ENCODE assay signal across 11 mouse cellular contexts in the genomic region with DNA sequence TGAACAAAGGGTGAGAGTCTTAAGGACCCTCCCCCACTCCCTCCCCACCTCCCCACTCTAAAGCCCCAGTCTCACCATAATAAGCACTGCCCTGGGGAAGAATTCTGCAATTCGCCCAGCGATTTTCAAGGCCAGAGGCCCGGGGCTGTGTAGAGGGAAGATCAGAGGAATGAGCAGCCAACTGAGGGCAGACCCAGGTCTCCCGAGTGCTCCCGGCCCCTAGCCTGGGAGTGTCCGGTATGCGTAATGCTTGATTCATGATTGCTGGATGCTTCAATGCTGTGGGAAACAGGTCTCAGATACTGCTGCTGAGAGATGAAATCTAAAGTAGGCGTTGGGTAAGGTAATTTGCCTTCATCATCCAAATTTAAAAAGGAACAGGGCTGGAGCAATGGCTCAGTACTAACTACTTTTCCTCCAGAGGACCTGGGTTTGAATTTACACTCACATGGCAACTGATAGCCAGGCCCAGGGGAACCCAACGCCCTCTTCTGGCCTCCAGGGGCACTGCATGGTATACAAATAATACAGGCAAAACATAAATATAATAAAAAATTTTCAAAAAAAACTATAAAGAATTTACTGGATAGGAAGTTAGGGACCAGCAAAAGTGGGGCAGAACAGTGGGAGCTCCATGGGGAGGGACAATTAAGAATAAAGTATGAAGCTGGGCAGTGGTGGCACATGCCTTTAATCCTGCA. TPM values are rescaled to one million over a fixed set of nuclear protein-coding genes. Genes with fewer than 3 reads are reported as not detected.
A peak's percentile ranks its signal among the peaks of the same experiment; 100 is the strongest.
DNase-seq lines count a peak whose midpoint lies in the region; ATAC-seq and TF ChIP-seq lines count a peak whose summit lies in the region.
"Had no signal": no experiment of that assay in that cellular context is flagged by ENCODE, and none has a peak within 500 bp of the region (broad histone marks: within the 10 kb centered on the region; RNA-seq: fewer than 3 reads in every experiment).

No protein-coding gene starts in this region.

- no peak overlapping the region for H3K4me2 ChIP-seq in forebrain, postnatal 0 days (ENCODE audit: low read depth)
- H3K4me2 ChIP-seq in forebrain, embryonic 15.5 days (replicated peaks): no peak overlapping the region
- no peak overlapping the region for H3K4me2 ChIP-seq in midbrain, postnatal 0 days (ENCODE audit: low read depth, low read length, poor library complexity, severe bottlenecking)
- H3K4me2 ChIP-seq in midbrain, embryonic 15.5 days: no peak overlapping the region
- H3K4me2 ChIP-seq: forebrain, embryonic 12.5 days had no signal

- H3K9ac ChIP-seq in forebrain, postnatal 0 days: no peak overlapping the region
- no peak overlapping the region for H3K9ac ChIP-seq in forebrain, embryonic 15.5 days (replicated peaks)
- no peak overlapping the region for H3K9ac ChIP-seq in midbrain, postnatal 0 days (replicated peaks; ENCODE audit: low read length, poor library complexity, severe bottlenecking)
- no peak overlapping the region for H3K9ac ChIP-seq in midbrain, embryonic 15.5 days
- H3K9ac ChIP-seq: forebrain, embryonic 12.5 days had no signal

- no peak for DNase-seq in forebrain, postnatal 0 days
- no peak for DNase-seq in midbrain, postnatal 0 days (ENCODE audit: low spot score)
- peak; percentile 44 for DNase-seq in splenic B cell, adult 2 months (ENCODE audit: low read depth, low spot score)
- DNase-seq in cerebellum, postnatal 36 days: no peak
- no peak for DNase-seq in left cerebral cortex, postnatal 14 days (ENCODE audit: low spot score in 2 of 2)
- DNase-seq: kidney, postnatal 36 days had no signal

- intact Hi-C loops in left cerebral cortex, postnatal 14 days (cut with DNase I): no loop called here

- WGBS in forebrain, postnatal 0 days: 73% methylated on average over 9 of the region's 9 CpGs
- 79% methylated on average over 9 of the region's 9 CpGs for WGBS in forebrain, embryonic 15.5 days
- WGBS in midbrain, postnatal 0 days: 62% methylated on average over 9 of the region's 9 CpGs
- 72% methylated on average over 9 of the region's 9 CpGs for WGBS in midbrain, embryonic 15.5 days
- WGBS in bone marrow, adult 2 months: 79% methylated on average over 9 of the region's 9 CpGs

- ATAC-seq in forebrain, postnatal 0 days: no peak
- ATAC-seq in forebrain, embryonic 15.5 days (replicated peaks): no peak
- ATAC-seq in midbrain, postnatal 0 days (ENCODE audit: low FRiP score): no peak
- ATAC-seq in midbrain, embryonic 15.5 days (replicated peaks): no peak

- no peak overlapping the region for H3K4me3 ChIP-seq in forebrain, postnatal 0 days (ENCODE audit: low read depth, low read length)
- H3K4me3 ChIP-seq in forebrain, embryonic 15.5 days: no peak overlapping the region
- no peak overlapping the region for H3K4me3 ChIP-seq in midbrain, postnatal 0 days (ENCODE audit: low read depth, low read length)
- no peak overlapping the region for H3K4me3 ChIP-seq in midbrain, embryonic 15.5 days
- no peak overlapping the region for H3K4me3 ChIP-seq in bone marrow, adult 2 months (replicated peaks; ENCODE audit: control insufficient read depth, low read depth, low read length)
- H3K4me3 ChIP-seq: forebrain, embryonic 12.5 days; limb, embryonic 10.5 days had no signal

- peaks cover 19% of the 10 kb centered on the region for H3K36me3 ChIP-seq in forebrain, postnatal 0 days (ENCODE audit: insufficient read depth)
- peaks cover 8% of the 10 kb centered on the region; the same call in 1 of the 2 replicates for H3K36me3 ChIP-seq in forebrain, embryonic 15.5 days
- peaks cover 13% of the 10 kb centered on the region for H3K36me3 ChIP-seq in midbrain, postnatal 0 days (ENCODE audit: insufficient read depth, low read length)
- H3K36me3 ChIP-seq in midbrain, embryonic 15.5 days (replicated peaks): peaks cover 12% of the 10 kb centered on the region; the same call in 1 of the 2 replicates
- peaks cover 3% of the 10 kb centered on the region for H3K36me3 ChIP-seq in splenic B cell, adult 2 months (ENCODE audit: control insufficient read depth, insufficient read depth, low read length, poor library complexity, severe bottlenecking)

- peak; percentile 36 for TF ChIP-seq CTCF in forebrain, postnatal 0 days (IDR thresholded peaks at IDR 0.05; ENCODE audit: low read depth)
- TF ChIP-seq CTCF in midbrain, postnatal 0 days (IDR thresholded peaks at IDR 0.05): peak; percentile 56
- peak; percentile 43; the same call in 1 of the 2 replicates for TF ChIP-seq CTCF in bone marrow, adult 2 months (IDR thresholded peaks at IDR 0.05; ENCODE audit: control insufficient read depth, insufficient read depth, low read length)

- no peak for TF ChIP-seq POLR2A in bone marrow, adult 2 months (IDR thresholded peaks at IDR 0.05; ENCODE audit: borderline replicate concordance, control insufficient read depth, low read depth, low read length)

- no peaks in the 10 kb centered on the region for H3K9me3 ChIP-seq in forebrain, postnatal 0 days (ENCODE audit: low read length)
- no peaks in the 10 kb centered on the region for H3K9me3 ChIP-seq in forebrain, embryonic 15.5 days
- no peaks in the 10 kb centered on the region for H3K9me3 ChIP-seq in midbrain, postnatal 0 days (ENCODE audit: low read length)
- no peaks in the 10 kb centered on the region for H3K9me3 ChIP-seq in midbrain, embryonic 15.5 days
- H3K9me3 ChIP-seq: forebrain, embryonic 12.5 days; limb, embryonic 10.5 days had no signal

- no peaks in the 10 kb centered on the region; the same call in 1 of the 2 replicates for H3K4me1 ChIP-seq in forebrain, postnatal 0 days (ENCODE audit: insufficient read depth)
- peaks cover 25% of the 10 kb centered on the region for H3K4me1 ChIP-seq in forebrain, embryonic 15.5 days
- no peaks in the 10 kb centered on the region for H3K4me1 ChIP-seq in midbrain, postnatal 0 days (ENCODE audit: insufficient read depth, low read length)
- peaks cover 26% of the 10 kb centered on the region for H3K4me1 ChIP-seq in midbrain, embryonic 15.5 days
- H3K4me1 ChIP-seq in bone marrow, adult 2 months (ENCODE audit: control insufficient read depth, insufficient read depth, low read length): no peaks in the 10 kb centered on the region; the same call in 1 of the 2 replicates

- H3K27me3 ChIP-seq in forebrain, postnatal 0 days (ENCODE audit: insufficient read depth, low read length): no peaks in the 10 kb centered on the region
- H3K27me3 ChIP-seq in forebrain, embryonic 15.5 days: no peaks in the 10 kb centered on the region
- no peaks in the 10 kb centered on the region for H3K27me3 ChIP-seq in midbrain, postnatal 0 days (ENCODE audit: insufficient read depth, low read length)
- no peaks in the 10 kb centered on the region for H3K27me3 ChIP-seq in midbrain, embryonic 15.5 days (replicated peaks)
- no peaks in the 10 kb centered on the region for H3K27me3 ChIP-seq in splenic B cell, adult 2 months (ENCODE audit: control insufficient read depth, insufficient read depth, low read length, poor library complexity, severe bottlenecking)

- no peak overlapping the region for H3K27ac ChIP-seq in forebrain, postnatal 0 days (ENCODE audit: low read depth, low read length)
- no peak overlapping the region for H3K27ac ChIP-seq in forebrain, embryonic 15.5 days (replicated peaks)
- H3K27ac ChIP-seq in midbrain, postnatal 0 days (ENCODE audit: low read depth, low read length): no peak overlapping the region
- no peak overlapping the region for H3K27ac ChIP-seq in midbrain, embryonic 15.5 days
- H3K27ac ChIP-seq in bone marrow, adult 2 months (ENCODE audit: control insufficient read depth, insufficient read depth, low read depth, low read length, poor library complexity): no peak overlapping the region
- H3K27ac ChIP-seq: forebrain, embryonic 12.5 days; limb, embryonic 10.5 days had no signal

RNA-seq across cellular contexts. Expression of a gene that starts 3.0 kb away (rescaled TPM):
- total RNA-seq in forebrain, postnatal 0 days (2014; rRNA removed): 25.2 and 31.5 TPM in 2 replicates
- 53.2 and 55.6 TPM in 2 replicates for polyA plus RNA-seq in forebrain, postnatal 0 days (2015; fragmentation: Nextera tagmentation; extraction: Ambion mirVana)
- polyA plus RNA-seq in forebrain, embryonic 15.5 days (2015; fragmentation: Nextera tagmentation; extraction: Ambion mirVana): 15.0 and 16.0 TPM in 2 replicates
- total RNA-seq in midbrain, postnatal 0 days (2014; rRNA removed): 36.3 and 38.9 TPM in 2 replicates
- 74.3 and 78.8 TPM in 2 replicates for polyA plus RNA-seq in midbrain, postnatal 0 days (2015; fragmentation: Nextera tagmentation; extraction: Ambion mirVana)
- polyA plus RNA-seq in midbrain, embryonic 15.5 days (2015; fragmentation: Nextera tagmentation; extraction: Ambion mirVana): 29.3 and 32.9 TPM in 2 replicates
- 12.3 and 48.5 TPM in 2 replicates for polyA plus RNA-seq in bone marrow, adult 2 months (2011; ENCODE audit: insufficient read depth, insufficient read length, low replicate concordance, missing spikeins)
- 10 to 100 TPM; 38.7 to 45.5 TPM for total RNA-seq in left cerebral cortex, postnatal 14 days (2021)

RNA-seq across cellular contexts. Expression of a gene that starts 4.2 kb away (rescaled TPM):
- 136 and 138 TPM in 2 replicates for total RNA-seq in forebrain, postnatal 0 days (2014; rRNA removed)
- 219 and 238 TPM in 2 replicates for polyA plus RNA-seq in forebrain, postnatal 0 days (2015; fragmentation: Nextera tagmentation; extraction: Ambion mirVana)
- polyA plus RNA-seq in forebrain, embryonic 15.5 days (2015; fragmentation: Nextera tagmentation; extraction: Ambion mirVana): 187 and 189 TPM in 2 replicates
- total RNA-seq in midbrain, postnatal 0 days (2014; rRNA removed): 119 and 147 TPM in 2 replicates
- 268 and 288 TPM in 2 replicates for polyA plus RNA-seq in midbrain, postnatal 0 days (2015; fragmentation: Nextera tagmentation; extraction: Ambion mirVana)
- polyA plus RNA-seq in midbrain, embryonic 15.5 days (2015; fragmentation: Nextera tagmentation; extraction: Ambion mirVana): 215 and 217 TPM in 2 replicates
- 187 and 268 TPM in 2 replicates for polyA plus RNA-seq in bone marrow, adult 2 months (2011; ENCODE audit: insufficient read depth, insufficient read length, low replicate concordance, missing spikeins)
- total RNA-seq in left cerebral cortex, postnatal 14 days (2021): 10 to 100 TPM; 44.9 to 56.5 TPM

RNA-seq across cellular contexts. Expression of a gene that starts 6.7 kb away (rescaled TPM):
- 0.23 TPM in 1 of 2 replicates, not detected in the other for total RNA-seq in forebrain, postnatal 0 days (2014; rRNA removed)
- polyA plus RNA-seq in forebrain, postnatal 0 days (2015; fragmentation: Nextera tagmentation; extraction: Ambion mirVana): 0.20 and 0.22 TPM in 2 replicates
- polyA plus RNA-seq in forebrain, embryonic 15.5 days (2015; fragmentation: Nextera tagmentation; extraction: Ambion mirVana): not detected in 2 replicates
- 0.33 and 0.80 TPM in 2 replicates for total RNA-seq in midbrain, postnatal 0 days (2014; rRNA removed)
- 0.16 and 0.17 TPM in 2 replicates for polyA plus RNA-seq in midbrain, postnatal 0 days (2015; fragmentation: Nextera tagmentation; extraction: Ambion mirVana)
- polyA plus RNA-seq in midbrain, embryonic 15.5 days (2015; fragmentation: Nextera tagmentation; extraction: Ambion mirVana): 0.23 TPM in 1 of 2 replicates, not detected in the other
- not detected in 2 replicates for polyA plus RNA-seq in bone marrow, adult 2 months (2011; ENCODE audit: insufficient read depth, insufficient read length, low replicate concordance, missing spikeins)
- not detected for total RNA-seq in left cerebral cortex, postnatal 14 days (2021)

RNA-seq across cellular contexts. Expression of a gene that starts 8.8 kb away (rescaled TPM):
- total RNA-seq in forebrain, postnatal 0 days (2014; rRNA removed): 76.2 and 137 TPM in 2 replicates
- 171 and 193 TPM in 2 replicates for polyA plus RNA-seq in forebrain, postnatal 0 days (2015; fragmentation: Nextera tagmentation; extraction: Ambion mirVana)
- 187 and 211 TPM in 2 replicates for polyA plus RNA-seq in forebrain, embryonic 15.5 days (2015; fragmentation: Nextera tagmentation; extraction: Ambion mirVana)
- 62.8 and 69.6 TPM in 2 replicates for total RNA-seq in midbrain, postnatal 0 days (2014; rRNA removed)
- 157 and 184 TPM in 2 replicates for polyA plus RNA-seq in midbrain, postnatal 0 days (2015; fragmentation: Nextera tagmentation; extraction: Ambion mirVana)
- polyA plus RNA-seq in midbrain, embryonic 15.5 days (2015; fragmentation: Nextera tagmentation; extraction: Ambion mirVana): 150 and 184 TPM in 2 replicates
- 152 and 175 TPM in 2 replicates for polyA plus RNA-seq in bone marrow, adult 2 months (2011; ENCODE audit: insufficient read depth, insufficient read length, low replicate concordance, missing spikeins)
- 10 to 100 TPM; 48.1 to 49.0 TPM for total RNA-seq in left cerebral cortex, postnatal 14 days (2021)

RNA-seq across cellular contexts. Expression of a gene that starts 9.4 kb away (rescaled TPM):
- 13.5 and 24.2 TPM in 2 replicates for total RNA-seq in forebrain, postnatal 0 days (2014; rRNA removed)
- 17.0 and 18.9 TPM in 2 replicates for polyA plus RNA-seq in forebrain, postnatal 0 days (2015; fragmentation: Nextera tagmentation; extraction: Ambion mirVana)
- 17.7 TPM in 2 replicates for polyA plus RNA-seq in forebrain, embryonic 15.5 days (2015; fragmentation: Nextera tagmentation; extraction: Ambion mirVana)
- 19.8 and 26.7 TPM in 2 replicates for total RNA-seq in midbrain, postnatal 0 days (2014; rRNA removed)
- 20.4 and 23.0 TPM in 2 replicates for polyA plus RNA-seq in midbrain, postnatal 0 days (2015; fragmentation: Nextera tagmentation; extraction: Ambion mirVana)
- 23.0 and 24.2 TPM in 2 replicates for polyA plus RNA-seq in midbrain, embryonic 15.5 days (2015; fragmentation: Nextera tagmentation; extraction: Ambion mirVana)
- 79.5 and 160 TPM in 2 replicates for polyA plus RNA-seq in bone marrow, adult 2 months (2011; ENCODE audit: insufficient read depth, insufficient read length, low replicate concordance, missing spikeins)
- 10 to 100 TPM; 26.0 to 29.5 TPM for total RNA-seq in left cerebral cortex, postnatal 14 days (2021)
